Mouse (Mus musculus): ENCODE results near the gene Ctnnbl1.

- TF ChIP-seq POLR2A (IDR thresholded peaks at IDR 0.05; ENCODE audit: borderline replicate concordance, extremely low read depth, insufficient read depth, insufficient read length, poor library complexity, severe bottlenecking) (no peak), CTCF (IDR thresholded peaks at IDR 0.05; ENCODE audit: borderline replicate concordance, extremely low read depth, insufficient read depth, insufficient read length) (no peak)
These were observed 187.3 kb downstream of the Ctnnbl1 start for GRCm38 (mm10) chr2:157924504-157924903.
